Mouse (Mus musculus): Measurements from ENCODE around the gene Cdca4. TPM values are rescaled to one million over a fixed set of nuclear protein-coding genes. Genes with fewer than 3 reads are reported as not detected.
"Not testable (repeated sequence)": the region's sequence is repeated elsewhere in the genome, so short reads cannot be mapped to it uniquely, and the experiment has no call there.

The Cdca4 gene
- polyA plus RNA-seq, 1 experiment from 2014 or later: 55.3 TPM

DNA sequence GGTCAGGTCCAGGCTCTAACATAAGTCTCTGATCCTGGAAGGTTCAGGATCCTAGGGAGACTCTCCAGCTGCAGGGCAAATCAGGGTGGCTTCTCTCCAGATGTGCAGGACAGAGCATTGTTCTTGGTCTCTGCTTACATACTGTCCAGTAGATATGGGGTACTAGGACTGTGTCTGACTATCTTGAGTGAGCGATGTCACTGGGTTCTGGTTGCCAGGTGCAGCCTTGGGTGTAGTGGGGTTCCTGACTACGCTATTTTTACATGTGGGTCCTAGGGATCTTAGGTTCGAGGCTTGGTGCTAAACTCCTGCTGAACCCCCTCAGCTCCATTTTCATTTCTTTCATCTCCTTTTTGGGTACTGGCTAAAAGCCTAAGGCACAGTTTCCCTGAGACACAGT is 1.3 kb upstream of the Cdca4 start:
- WGBS: 89% methylated on average over 3 of the region's 3 CpGs
- H3K27ac ChIP-seq: peak overlapping the region; percentile 82; the same call in 1 of the 2 replicates
- no peaks in the 10 kb centered on the region for H3K27me3 ChIP-seq
- H3K4me2 ChIP-seq: peak overlapping the region; percentile 77
- H3K9ac ChIP-seq: peak overlapping the region; percentile 85
- peaks cover 33% of the 10 kb centered on the region for H3K36me3 ChIP-seq
- H3K9me3 ChIP-seq: no peaks in the 10 kb centered on the region
- ATAC-seq (ENCODE audit: low FRiP score): no peak
- peaks cover 48% of the 10 kb centered on the region for H3K4me1 ChIP-seq (replicated peaks)
- peak overlapping the region; percentile 64 for H3K4me3 ChIP-seq

DNA sequence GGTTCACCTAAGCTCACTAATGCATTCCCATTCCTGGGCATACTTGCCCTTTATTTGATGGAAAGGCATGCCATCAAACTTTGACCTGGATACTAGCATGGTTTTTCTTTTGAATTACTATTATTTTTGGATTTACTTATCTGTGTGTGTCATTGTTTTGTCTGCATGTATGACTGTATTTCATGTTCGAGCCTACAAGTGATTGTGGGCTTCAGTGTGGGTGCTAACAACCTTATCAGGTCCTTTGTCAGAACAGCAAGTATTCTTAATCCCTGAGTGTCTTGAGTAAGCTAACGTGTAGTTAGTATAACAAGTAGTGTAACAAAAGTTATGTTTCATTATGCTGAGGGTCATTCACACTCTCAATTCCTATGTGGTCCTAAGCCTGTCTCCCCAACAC is 918 bp upstream of the Cdca4 start:
- peak overlapping the region; percentile 85 for H3K9ac ChIP-seq
- H3K4me2 ChIP-seq: peak overlapping the region; percentile 77
- 27% methylated on average over 2 of the region's 2 CpGs for WGBS
- peaks cover 51% of the 10 kb centered on the region for H3K4me1 ChIP-seq (replicated peaks)
- peak overlapping the region; percentile 82 for H3K27ac ChIP-seq
- H3K4me3 ChIP-seq: peak overlapping the region; percentile 64
- peaks cover 34% of the 10 kb centered on the region for H3K36me3 ChIP-seq
- H3K27me3 ChIP-seq: no peaks in the 10 kb centered on the region
- ATAC-seq (ENCODE audit: low FRiP score): no peak
- H3K9me3 ChIP-seq: no peaks in the 10 kb centered on the region

DNA sequence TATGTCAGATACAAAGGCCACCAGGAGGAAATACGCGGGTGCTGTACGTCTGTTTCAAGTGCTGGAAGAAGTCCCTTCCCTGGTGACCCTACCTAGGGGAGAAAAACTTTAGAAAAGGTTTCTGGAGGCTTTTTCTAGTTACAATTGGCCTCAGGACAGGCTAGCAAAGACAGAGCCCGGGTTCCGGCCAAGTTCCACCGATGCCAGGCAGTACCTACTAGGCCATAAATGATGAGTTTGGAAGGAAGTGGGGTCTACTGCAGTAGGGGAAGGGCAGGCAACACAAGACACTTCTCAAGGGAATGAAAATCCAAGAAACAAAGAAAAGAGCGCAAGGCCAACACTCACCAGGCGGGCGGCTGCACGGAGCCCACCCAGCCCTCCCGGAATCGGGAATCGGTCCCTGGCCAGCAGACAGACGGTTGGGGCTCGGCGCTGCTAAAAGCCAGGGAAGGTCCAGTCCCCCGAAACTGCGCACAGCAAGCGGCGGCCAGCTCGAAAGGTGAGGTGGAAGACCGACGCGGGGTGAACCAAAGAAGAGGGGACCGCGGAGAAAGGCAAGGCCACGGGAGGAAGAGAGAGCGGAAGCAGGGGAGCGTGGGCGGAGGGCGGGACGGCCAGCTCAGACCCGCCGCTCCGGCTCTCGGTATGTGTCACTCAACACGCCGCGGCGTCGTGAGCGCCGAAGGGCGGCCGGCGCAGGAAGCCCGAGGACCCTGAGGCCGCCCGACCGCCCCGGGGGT is 551 bp downstream of the Cdca4 start:
- WGBS: under 1% methylated on average over 48 of the region's 51 CpGs
- peak overlapping the region; percentile 94 for H3K27ac ChIP-seq
- peak overlapping the region; percentile 86 for H3K4me2 ChIP-seq
- no peaks in the 10 kb centered on the region for H3K9me3 ChIP-seq
- H3K9ac ChIP-seq: peak overlapping the region; percentile 91
- H3K27me3 ChIP-seq: no peaks in the 10 kb centered on the region
- ATAC-seq (ENCODE audit: low FRiP score): peak; percentile 82
- peak overlapping the region; percentile 78 for H3K4me3 ChIP-seq
- H3K4me1 ChIP-seq (replicated peaks): peaks cover 65% of the 10 kb centered on the region
- H3K36me3 ChIP-seq: peaks cover 42% of the 10 kb centered on the region

DNA sequence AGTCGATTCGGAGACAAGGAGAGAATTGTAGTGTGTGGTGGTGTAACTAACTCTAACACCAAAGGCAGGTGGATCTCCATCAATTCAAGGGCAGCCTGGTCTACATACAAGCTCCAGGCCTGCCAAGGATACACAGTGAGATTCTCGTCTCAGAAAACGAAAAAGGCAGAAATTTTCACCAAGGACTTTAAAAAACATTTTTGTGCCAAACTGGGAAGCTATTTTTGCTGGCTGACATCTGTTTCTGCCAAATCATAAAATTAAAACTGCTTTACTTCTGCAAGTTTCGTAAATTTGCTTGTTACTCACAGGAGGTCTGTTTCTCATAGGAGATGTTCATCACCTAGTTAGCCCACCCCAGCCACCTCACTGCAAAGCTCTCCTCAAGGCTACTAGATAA is 3.3 kb downstream of the Cdca4 start:
- 90% methylated on average over 5 of the region's 5 CpGs for WGBS
- no peak overlapping the region for H3K4me2 ChIP-seq
- no peak overlapping the region for H3K27ac ChIP-seq
- ATAC-seq (ENCODE audit: low FRiP score): no peak
- peak overlapping the region; percentile 91; the same call in 1 of the 2 replicates for H3K9ac ChIP-seq
- no peaks in the 10 kb centered on the region for H3K9me3 ChIP-seq
- H3K36me3 ChIP-seq: peaks cover 43% of the 10 kb centered on the region
- no peaks in the 10 kb centered on the region for H3K27me3 ChIP-seq
- peaks cover 63% of the 10 kb centered on the region for H3K4me1 ChIP-seq (replicated peaks)
- H3K4me3 ChIP-seq: no peak overlapping the region

DNA sequence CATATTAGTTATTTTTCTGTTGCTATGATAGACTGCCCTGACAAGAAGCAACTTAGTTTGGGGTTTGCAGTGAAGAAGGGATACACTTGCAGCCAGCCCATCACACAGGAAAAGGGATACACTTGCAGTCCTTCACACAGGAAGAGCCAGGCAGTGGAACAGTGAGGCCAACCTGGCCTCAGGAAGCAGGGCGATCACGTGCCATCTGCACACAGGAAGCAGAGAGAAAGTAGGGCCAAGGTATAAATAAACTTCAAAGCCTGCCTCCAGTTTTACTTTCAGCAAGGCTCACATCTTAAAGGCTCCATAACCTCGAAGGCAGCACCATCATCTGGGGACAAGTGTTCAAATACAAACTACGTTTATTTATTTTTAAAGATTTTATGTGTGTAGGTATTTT is 6.0 kb downstream of the Cdca4 start:
- Histone ChIP-seq H3K36me3 (peaks cover 67% of the 10 kb centered on the region), H3K4me1 (replicated peaks) (peaks cover 52% of the 10 kb centered on the region), H3K27ac (peak overlapping the region; percentile 14; the same call in 1 of the 2 replicates), H3K4me2 (no peak overlapping the region), H3K9me3 (no peaks in the 10 kb centered on the region), H3K9ac (peak overlapping the region; percentile 36; the same call in 1 of the 2 replicates), H3K4me3 (no peak overlapping the region), H3K27me3 (no peaks in the 10 kb centered on the region)
- ATAC-seq (ENCODE audit: low FRiP score): no peak
- WGBS: 88% methylated on average over 4 of the region's 4 CpGs

DNA sequence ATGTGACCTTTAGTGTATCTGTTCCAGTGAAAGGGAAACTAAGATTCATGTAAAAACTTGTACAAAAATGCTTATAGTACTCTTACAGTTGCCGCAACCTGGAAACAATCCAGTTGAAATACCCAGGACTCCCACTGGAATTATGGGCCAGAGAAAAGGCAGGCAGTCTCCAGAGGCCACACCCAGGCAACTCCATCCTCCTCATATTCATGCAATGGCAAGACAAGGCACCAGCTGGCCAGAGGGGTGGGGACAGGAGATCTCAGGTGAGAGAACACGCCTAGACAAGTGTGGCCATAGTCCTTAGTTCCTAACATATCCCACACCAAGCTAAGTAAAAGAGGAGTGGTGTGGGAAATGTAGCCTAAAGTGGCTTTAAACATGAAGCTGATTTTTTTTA is 6.5 kb downstream of the Cdca4 start:
- no peak overlapping the region for H3K27ac ChIP-seq
- peaks cover 47% of the 10 kb centered on the region for H3K4me1 ChIP-seq (replicated peaks)
- H3K27me3 ChIP-seq: no peaks in the 10 kb centered on the region
- no peaks in the 10 kb centered on the region for H3K9me3 ChIP-seq
- no peak overlapping the region for H3K4me3 ChIP-seq
- H3K4me2 ChIP-seq: no peak overlapping the region
- ATAC-seq (ENCODE audit: low FRiP score): no peak
- peak overlapping the region; percentile 51; the same call in 1 of the 2 replicates for H3K9ac ChIP-seq
- peaks cover 71% of the 10 kb centered on the region for H3K36me3 ChIP-seq
- WGBS: 91% methylated on average over 2 of the region's 2 CpGs

DNA sequence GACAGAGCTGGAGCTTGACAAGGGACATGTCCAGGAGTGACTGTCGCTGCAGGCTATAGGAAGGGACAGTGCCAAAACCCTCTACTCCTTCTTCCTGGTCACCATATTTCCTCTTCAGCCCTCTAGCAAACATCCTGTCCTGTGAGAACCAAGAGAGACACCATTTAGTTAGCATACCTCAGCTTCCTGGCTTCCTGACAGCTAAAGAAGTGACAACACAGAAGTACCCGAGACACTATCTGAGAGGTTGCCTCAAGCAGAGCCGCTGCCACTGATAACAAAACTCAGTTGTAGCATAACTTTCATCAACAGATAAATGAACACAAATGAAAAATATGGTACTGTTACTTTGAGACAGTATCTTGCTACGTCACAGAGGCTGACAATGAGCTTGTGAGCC is 7.2 kb downstream of the Cdca4 start:
- Histone ChIP-seq H3K36me3 (peaks cover 70% of the 10 kb centered on the region), H3K4me1 (replicated peaks) (peaks cover 40% of the 10 kb centered on the region), H3K9me3 (no peaks in the 10 kb centered on the region), H3K9ac (no peak overlapping the region), H3K4me2 (no peak overlapping the region), H3K27ac (no peak overlapping the region), H3K27me3 (no peaks in the 10 kb centered on the region), H3K4me3 (no peak overlapping the region)
- 90% methylated on average over 4 of the region's 4 CpGs for WGBS
- ATAC-seq (ENCODE audit: low FRiP score): no peak

DNA sequence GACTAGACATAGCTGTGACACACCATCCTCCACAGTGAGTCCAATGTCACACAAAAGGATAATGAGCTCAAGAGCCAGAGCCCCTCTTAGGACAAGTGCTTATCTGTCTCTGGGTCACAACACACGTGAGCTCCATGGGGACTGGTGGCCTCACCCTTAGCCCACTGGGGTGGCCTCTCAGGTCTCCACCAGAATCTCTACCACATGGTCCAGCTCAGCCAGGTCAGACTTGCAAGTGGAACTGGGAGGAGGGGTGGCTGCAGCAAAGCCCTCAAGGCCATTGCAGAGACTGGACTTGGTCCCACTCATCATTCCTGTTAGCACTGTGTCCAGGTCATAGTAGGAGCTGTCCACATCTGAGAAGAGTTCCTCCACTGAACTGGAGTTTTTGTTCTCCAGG is 8.0 kb downstream of the Cdca4 start:
- Histone ChIP-seq H3K27me3 (no peaks in the 10 kb centered on the region), H3K9ac (no peak overlapping the region), H3K9me3 (no peaks in the 10 kb centered on the region), H3K36me3 (peaks cover 69% of the 10 kb centered on the region), H3K4me1 (replicated peaks) (peaks cover 32% of the 10 kb centered on the region), H3K4me3 (no peak overlapping the region), H3K4me2 (no peak overlapping the region), H3K27ac (no peak overlapping the region)
- no peak for ATAC-seq (ENCODE audit: low FRiP score)
- WGBS: 77% methylated on average over 1 of the region's 1 CpGs

DNA sequence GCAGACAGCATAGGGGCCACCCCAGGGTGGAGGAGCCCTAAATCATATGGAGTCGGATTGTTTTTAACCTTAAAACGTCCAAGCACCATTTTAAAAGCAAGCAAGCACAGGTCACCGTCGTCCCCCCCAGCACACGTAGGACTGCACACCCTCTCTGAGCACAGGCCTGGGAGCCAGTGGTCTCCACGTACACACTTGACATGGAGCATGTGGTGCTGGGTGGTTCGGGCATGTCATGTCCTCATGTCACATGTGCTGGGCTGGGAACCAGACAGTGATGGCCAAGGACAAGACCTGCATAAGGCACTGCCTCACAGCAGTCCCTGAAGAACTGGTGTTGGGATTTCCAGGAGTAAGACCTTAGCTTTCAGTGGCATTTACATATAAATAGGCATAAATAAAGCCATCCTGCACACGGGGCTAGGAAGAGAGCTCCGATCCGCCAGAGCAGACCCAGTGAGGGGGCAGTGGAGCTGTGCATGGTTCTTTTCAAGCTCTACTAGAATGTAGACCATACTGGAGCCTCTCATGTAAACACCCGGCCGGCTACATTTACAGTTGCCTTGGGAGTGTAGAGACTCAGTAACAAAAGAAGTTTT is 8.7 kb downstream of the Cdca4 start:
- Histone ChIP-seq H3K36me3 (peaks cover 75% of the 10 kb centered on the region), H3K4me2 (no peak overlapping the region), H3K9ac (no peak overlapping the region), H3K4me3 (no peak overlapping the region), H3K4me1 (replicated peaks) (peaks cover 26% of the 10 kb centered on the region), H3K27me3 (no peaks in the 10 kb centered on the region), H3K9me3 (no peaks in the 10 kb centered on the region), H3K27ac (no peak overlapping the region)
- 0 out of 2 replicates have a peak, but pooled peaks have one; percentile 38 for ATAC-seq (ENCODE audit: low FRiP score)
- WGBS: 79% methylated on average over 12 of the region's 12 CpGs

DNA sequence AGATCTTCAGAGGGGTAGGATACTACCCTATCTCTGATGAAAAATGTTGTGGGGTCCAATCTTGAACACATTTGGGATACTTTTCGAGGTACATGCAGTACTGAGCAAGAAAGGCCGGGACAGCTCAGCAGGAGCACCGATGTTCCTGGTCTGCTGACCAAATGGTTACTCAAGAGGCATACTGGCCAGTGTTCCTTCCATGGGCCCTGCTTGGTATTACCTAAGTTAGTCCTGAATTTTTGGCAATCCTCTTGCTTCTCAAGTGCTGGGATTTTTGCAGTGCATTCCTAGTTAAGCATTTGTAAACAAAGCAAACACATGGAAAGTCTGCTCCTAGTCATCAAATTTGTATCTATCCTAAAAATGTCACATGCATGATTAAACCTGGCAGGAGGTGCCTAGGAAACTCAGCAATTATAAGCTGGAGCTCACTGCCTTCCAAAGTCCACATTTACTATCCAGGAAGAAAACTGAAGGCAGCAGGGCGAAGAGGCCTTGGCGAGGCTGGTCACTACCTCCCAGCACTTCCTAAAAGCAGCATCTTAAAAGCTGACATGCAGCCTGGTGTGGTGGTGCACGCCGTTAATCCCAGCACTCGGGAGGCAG is 10.1 kb downstream of the Cdca4 start:
- Histone ChIP-seq H3K9ac (no peak overlapping the region), H3K9me3 (no peaks in the 10 kb centered on the region), H3K27ac (no peak overlapping the region), H3K36me3 (peaks cover 78% of the 10 kb centered on the region), H3K4me2 (no peak overlapping the region), H3K4me3 (no peak overlapping the region), H3K27me3 (no peaks in the 10 kb centered on the region), H3K4me1 (replicated peaks) (peaks cover 13% of the 10 kb centered on the region)
- WGBS: 94% methylated on average over 8 of the region's 8 CpGs
- no peak for ATAC-seq (ENCODE audit: low FRiP score)

DNA sequence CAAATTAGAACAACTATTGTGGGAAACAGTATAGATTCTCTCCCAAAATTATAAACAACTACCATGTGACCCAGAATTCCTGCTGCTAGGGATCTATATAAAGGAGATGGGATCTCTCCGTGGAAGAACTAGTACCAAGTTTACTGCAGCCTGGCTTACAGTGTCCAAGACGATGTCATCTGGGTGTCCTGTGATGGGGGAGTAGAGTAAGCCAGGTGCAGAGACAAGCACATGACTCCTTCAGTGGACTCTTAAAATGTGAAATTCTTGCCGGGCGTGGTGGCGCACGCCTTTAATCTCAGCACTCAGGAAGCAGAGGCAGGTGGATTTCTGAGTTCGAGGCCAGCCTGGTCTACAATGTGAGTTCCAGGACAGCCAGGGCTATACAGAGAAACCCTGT is 12.4 kb downstream of the Cdca4 start:
- not testable (repeated sequence) for H3K27ac ChIP-seq; H3K4me1 ChIP-seq (replicated peaks); H3K4me3 ChIP-seq; H3K4me2 ChIP-seq; ATAC-seq (ENCODE audit: low FRiP score); H3K27me3 ChIP-seq; H3K9me3 ChIP-seq; H3K9ac ChIP-seq
- WGBS: 87% methylated on average over 7 of the region's 7 CpGs
- H3K36me3 ChIP-seq: peaks cover 91% of the 10 kb centered on the region

DNA sequence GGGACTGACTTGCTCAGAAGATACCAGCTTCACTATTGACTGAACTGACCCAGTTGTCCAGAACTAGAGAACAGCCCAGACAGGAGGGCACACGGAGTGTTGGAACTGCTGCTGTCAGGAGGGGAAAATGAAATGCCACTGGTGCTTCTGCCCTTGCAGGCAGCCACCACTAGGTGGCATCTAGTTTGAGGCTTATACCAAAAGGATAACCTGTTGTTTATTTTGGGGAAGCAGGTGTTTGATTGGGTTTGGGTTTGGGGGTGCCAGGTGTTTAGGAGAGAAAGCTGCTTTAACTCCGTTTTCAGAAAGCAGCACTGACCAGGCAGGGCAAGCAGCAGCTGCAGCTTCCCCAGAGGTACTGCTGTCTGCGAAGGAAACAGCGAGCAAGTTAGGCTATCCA is 12.9 kb downstream of the Cdca4 start:
- peaks cover 89% of the 10 kb centered on the region for H3K36me3 ChIP-seq
- H3K4me3 ChIP-seq: no peak overlapping the region
- no peak overlapping the region for H3K9ac ChIP-seq
- no peaks in the 10 kb centered on the region for H3K27me3 ChIP-seq
- no peaks in the 10 kb centered on the region for H3K4me1 ChIP-seq (replicated peaks)
- H3K4me2 ChIP-seq: no peak overlapping the region
- no peak overlapping the region; the same call in 1 of the 2 replicates for H3K27ac ChIP-seq
- H3K9me3 ChIP-seq: no peaks in the 10 kb centered on the region
- no peak for ATAC-seq (ENCODE audit: low FRiP score)
- WGBS: 55% methylated on average over 4 of the region's 4 CpGs
